Mouse (Mus musculus): ENCODE data around the gene Hhipl1.

Gene Hhipl1

DNA sequence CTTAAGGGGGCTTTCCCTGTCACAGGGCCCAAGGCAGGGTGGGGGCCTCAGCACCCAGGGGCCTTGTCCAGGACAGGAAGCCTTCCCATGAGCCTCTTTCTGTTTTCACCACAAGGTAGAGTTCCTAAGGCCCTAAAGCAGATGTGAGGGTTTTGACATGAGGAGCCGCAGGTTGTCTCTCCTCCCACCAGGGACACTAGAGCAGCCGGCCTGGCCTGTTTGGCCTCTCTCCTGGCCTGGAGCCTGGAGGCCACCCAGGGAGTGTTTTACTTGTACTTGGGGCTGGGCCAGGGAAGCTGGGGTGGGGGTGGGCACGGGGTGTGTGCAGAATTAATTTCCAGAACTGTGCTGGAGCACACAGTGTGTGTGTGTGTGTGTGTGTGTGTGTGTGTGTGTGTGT, 59.3 kb downstream of the Hhipl1 start:
- no peak for DNase-seq (ENCODE audit: low spot score)

DNA sequence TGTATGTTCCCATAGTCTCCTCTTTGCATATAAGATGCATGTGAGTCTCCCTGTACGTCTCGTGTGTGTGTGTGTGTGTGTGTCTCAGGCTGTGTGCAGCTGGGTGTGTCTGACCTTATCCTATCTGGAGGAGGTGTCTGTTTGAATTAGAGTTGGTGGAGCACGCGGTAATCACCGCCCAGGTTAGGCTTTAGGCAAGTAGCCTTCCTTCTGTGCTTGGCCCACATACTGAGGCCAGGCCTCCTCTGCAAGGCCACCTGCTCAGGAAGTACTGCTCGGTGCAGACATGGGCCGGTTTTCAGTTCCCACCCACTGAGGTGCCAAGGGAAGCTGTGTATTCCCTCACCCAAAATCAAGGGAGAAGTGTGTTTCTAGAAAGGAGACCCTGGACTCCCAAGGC, 59.8 kb downstream of the Hhipl1 start:
- no peak for DNase-seq (ENCODE audit: low spot score)

DNA sequence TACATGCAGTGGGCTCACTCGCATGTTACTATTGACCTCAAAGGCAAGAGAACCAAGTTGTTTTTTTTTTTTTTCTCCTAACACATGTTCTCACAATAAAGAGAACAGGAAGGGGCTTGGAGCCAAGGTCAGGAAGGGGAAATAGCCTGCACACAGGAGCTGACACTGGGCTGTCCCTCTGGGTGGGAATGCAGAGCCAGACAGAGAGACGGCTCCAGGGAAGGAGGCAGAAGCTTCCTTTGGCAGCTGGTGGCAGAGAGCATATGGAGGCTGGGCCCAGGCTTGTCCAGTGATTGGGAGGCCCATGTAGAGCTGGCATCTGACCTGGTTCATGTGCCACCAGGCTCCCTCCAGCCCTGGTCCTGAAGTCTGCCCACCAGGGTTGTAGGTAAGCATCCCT, 61.8 kb downstream of the Hhipl1 start:
- no peak for DNase-seq (ENCODE audit: low spot score)

GRCm38 (mm10) chr12:108368921-108369320, 62.9 kb downstream of the Hhipl1 start:
- DNase-seq (ENCODE audit: low spot score) = no peak

DNA sequence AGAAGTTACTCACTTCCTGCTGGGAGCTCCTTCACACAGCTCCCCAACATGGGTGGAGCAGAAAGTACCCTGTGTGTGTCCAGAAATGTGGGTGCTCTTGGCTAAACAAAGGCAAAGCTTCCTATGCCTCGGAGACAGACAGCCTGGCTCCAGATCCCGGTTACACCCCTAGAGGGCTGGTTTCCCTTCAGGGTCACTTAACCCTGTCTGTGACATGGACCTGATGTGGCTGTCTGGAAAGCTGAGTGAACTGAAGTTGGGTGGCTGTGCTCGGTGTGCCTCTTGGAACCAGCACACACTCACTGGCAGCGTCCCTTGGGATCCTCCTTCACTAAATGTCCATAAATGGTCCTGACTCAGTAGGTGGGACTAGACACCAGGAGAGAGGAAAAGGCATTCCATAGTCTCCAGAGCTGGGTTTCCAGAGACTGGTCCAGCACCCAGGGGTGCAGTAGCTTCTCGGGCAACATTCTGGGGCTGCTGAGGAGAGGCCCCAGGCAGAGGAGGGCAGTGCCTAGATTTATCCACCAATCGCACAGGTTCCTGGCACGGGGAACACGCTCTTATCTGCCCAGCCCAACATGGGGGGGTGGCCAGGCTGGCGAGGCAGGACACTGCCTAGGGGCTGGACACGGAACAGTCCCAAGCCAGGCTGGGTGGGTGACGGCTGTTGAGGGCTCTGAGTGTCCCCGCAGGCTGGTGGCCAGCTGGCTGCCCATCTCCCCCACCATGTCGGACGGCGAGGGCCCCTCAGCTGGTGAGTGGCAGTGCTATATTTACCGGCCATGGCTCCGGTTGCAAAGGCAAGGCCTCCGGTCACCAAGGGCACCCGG, 64.7 kb downstream of the Hhipl1 start, which contains the start of gene Eml1:
TSS of gene Eml1 (plus strand) at position 362 of the 833 bp plus-strand sequence.
- DNase-seq (ENCODE audit: low spot score) = no peak

GRCm38 (mm10) chr12:108371429-108371765, 65.3 kb downstream of the Hhipl1 start:
- no peak for DNase-seq (ENCODE audit: low spot score)

DNA sequence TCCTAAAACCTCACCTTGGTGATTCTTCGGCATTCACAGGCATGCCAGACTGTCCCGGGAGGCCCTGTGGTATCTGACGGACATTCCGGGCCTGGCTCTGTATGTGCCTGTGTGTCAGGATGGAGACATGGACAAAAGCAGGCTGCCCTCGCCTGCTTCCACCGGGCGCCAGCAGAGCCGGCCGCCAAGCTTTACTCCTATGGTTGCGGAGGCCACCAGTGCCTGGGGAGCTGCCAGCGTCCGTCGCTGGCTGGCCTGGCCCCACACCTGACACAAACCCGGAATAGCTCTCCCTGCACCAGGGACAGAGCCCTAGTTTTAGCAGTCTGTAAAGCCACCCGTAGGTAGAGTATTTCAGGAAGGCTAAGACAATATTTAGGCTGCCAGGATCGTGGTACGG, 66.2 kb downstream of the Hhipl1 start:
- DNase-seq (ENCODE audit: low spot score) = no peak

DNA sequence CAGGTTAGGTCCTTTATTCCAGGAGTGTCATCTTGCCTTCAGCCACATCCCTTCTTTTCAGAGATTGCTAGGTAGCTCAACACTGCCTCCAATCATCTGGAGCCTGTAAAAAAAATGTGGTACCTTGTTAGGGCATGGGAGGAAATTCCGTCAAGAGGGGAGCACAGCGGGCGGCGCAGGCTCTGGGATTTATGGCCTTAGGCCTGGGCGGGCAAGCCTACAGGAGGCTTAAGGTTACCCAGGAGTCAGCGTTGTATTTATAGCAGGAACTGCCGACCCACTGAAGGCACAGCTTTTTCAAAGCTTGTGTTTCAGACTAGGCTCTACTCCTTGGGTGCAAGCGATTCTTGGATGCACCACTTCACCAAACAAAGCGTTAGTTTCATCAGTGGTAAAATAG, 67.5 kb downstream of the Hhipl1 start:
- DNase-seq (ENCODE audit: low spot score) = no peak

DNA sequence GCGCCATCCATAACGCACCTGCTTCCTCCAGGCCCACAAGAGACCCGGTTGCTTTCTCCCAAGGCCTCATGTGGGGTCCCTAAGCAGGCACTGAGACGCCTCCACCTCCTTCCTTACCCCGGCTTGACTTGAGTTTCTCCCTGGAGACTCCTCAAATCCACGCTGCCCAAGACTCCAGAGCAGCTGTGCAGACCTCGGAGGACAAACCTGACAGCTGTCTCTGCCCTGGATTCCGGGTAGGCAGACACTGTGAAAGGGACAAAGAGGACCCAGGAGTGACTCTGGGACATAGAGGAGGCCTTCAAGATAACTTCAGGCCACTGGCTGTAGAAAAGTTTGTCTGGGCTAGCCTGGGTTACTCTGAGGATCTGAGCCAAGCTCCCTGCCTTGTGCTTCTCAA, 68.6 kb downstream of the Hhipl1 start:
- no peak for DNase-seq (ENCODE audit: low spot score)

DNA sequence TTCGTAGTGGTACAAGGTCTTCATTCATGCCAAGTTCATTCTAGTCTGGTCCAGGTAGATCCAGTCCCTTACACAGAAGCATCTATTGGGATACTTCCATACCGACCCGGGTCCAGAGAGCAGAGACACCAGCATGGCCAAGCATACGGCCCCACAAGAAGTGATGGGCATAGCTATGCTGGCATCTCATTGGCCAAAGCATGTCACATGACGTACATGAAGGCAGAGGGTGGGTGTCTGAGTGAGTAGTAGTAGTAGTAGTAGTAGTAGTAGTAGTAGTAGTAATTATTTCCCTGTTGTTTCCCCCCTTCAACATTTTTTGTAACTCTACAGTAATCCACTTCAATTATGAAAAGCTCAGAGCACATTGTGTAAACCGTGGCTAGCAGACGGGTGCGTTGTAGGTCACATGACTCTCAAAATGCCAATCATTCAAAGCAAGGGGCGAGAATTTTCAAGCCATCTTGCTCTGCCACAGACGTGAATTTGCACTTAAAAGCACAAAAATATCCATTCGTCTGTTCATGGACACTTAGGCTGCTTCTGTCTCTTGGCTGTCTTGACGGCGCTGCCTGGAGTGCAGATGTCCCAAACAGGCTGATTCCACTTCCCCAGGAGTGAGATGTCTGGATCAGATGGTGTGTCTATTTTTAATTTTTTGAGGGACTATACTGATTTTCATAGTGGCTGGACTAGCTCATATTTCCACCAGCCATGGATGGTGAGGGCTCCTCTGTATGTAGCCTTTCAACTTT, 72.5 kb downstream of the Hhipl1 start:
- DNase-seq (ENCODE audit: low spot score) = no peak

Measured in layer of hippocampus, adult 9-10 months (tissue).